Mouse (Mus musculus): ENCODE measurements at regions not wholly inside any gene's neighbourhood (a gene's known extent, or its start where the extent isn't known, plus 50 kb on each side); places are given as distances from the start of the nearest gene placed in this dataset.

- DNase-seq: no peak
Measured at GRCm38 (mm10) chr12:92509494-92509893, 660.5 kb upstream of the Sel1l start.

GRCm38 (mm10) chr12:92508796-92509489, 660.0 kb upstream of the Sel1l start:
- peak; percentile 66 to 70 for DNase-seq

DNA sequence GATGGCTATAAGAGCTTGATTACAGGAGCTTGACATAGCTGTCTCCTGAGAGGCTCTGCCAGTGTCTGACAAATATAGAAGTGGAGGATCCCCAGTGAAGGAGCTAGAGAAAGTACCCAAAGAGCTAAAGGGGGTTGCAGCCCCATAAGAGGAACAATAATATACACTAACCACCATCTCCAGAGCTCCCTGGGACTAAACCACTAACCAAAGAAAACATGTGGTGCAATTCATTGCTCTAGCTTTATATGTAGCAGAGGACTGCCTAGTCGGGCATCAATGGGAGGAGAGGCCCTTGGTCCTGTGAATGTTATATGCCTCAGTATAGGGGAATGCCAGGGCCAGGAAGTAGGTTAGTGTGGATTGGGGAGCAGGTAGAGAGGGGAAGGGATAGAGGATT, 635.0 kb upstream of the Sel1l start:
- no peak for DNase-seq

- DNase-seq: no peak
Measured at GRCm38 (mm10) chr12:92474293-92475062, 625.5 kb upstream of the Sel1l start.

DNA sequence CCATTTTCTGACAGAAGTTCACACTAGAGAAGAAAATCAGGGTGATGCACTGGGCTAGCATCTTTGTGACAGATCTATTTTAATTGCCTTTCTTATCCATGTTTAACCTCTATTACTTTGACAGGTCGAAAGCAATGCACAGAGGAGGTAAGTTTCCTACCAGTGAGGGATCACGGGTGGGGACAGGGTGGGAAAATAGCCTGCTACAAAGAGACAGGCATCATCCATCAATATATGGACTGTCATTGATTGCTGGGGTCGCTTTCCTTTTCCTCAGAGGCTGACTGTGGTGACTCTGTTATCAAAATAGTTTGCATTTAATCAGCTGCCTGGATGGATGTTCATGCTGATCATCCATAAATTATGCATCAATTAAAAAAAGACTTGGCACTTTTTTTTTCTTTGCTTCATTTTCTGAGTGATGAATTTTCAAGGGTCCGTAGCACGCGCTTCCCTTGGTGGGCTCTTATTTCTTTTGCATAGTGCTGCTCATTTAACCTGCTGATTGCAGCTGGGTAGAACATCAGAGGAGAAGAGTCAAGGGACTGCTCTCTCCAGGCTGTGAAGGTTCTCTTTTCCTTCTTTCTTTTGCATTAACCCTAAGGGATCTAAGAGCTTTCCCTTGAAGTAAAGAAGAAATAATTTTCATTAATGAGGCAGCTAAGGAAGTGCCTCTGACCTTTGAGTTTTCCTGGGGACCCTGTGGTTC, 602.3 kb upstream of the Sel1l start:
- DNase-seq: no peak

DNA sequence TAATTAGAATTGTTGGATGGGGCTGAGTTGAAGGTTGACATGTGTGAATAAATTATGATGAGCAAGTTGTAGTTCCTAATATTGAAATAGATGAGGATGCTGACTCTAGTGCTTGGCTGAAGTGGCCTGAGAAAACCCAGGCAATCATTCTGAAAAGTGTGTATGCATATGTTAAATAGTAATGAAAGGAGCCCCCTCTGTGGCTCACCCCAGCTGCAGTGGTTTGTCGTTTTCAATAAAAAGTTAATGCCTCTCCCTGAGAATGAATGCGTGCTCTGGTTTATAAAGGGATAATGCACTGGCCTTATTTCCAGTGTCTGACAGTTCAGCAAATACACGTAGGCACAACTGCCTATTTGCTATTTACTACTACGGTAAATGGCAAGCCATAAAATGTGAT, 569.5 kb upstream of the Sel1l start:
- no peak for DNase-seq

DNA sequence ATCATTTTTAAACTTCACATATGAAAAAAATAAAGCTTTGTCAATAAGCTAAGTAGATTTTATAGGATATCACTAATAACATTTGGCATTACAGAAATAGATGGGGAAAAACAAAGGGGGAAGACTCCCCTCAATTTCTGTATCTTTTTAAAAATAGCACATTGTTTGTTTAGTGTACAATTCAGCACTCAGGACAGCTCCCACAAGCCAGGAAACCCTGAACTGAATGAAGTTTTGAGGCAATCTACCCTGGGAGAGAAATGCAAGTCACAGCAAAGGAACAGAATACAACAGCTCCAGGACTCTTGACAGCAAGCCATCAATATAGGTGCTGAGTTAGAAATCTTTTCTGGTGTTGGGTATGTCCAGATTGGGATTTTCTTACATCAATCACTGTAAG, 556.5 kb upstream of the Sel1l start:
- DNase-seq: no peak

DNA sequence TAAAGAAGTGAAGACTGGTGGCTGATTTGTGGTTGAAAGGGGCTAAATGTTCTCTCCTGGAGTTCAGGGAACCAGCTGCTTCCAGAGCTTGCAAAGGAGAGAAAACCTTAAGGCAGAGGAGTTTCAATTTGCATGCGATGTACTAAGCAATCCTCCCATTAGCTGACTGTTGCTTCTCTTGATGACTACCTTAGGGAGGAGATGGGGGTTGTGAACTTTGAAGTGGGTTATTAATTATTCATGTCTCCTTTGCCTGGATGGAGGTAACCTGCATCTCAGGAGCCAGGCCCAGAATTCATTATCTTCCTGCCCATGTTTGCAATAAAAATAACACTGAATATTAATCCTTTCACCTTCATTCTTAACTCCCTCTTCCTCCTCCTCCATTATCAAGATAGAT, 552.0 kb upstream of the Sel1l start:
- DNase-seq: no peak

- DNase-seq: no peak
Measured at GRCm38 (mm10) chr12:92386195-92386594, 537.2 kb upstream of the Sel1l start.

- no peak for DNase-seq
Measured at GRCm38 (mm10) chr12:92384266-92384937, 535.4 kb upstream of the Sel1l start.

GRCm38 (mm10) chr12:92379130-92379529, 530.2 kb upstream of the Sel1l start:
- no peak for DNase-seq

DNA sequence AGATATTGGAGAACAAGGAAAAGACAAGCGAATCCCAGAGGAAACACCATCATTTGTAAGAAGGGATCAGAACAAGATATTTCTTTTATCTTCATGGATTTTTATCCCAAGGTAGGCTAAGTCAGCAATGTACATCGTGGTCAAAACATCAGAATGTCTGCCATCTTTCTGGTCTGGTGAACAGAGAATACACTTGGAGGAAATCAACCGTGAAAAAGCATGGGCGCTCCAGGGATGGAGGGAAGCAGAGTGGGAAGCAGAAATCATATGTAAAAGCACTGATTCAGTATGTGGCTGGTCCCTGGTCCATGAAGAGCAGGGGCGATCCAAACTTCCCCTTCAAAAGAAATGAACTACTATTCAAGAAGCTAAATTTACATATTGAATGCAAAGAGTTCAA, 517.0 kb upstream of the Sel1l start:
- DNase-seq: peak in 1 of 2 experiments; percentile 5

- DNase-seq: no peak
Measured at GRCm38 (mm10) chr12:92353386-92354257, 504.7 kb upstream of the Sel1l start.

DNA sequence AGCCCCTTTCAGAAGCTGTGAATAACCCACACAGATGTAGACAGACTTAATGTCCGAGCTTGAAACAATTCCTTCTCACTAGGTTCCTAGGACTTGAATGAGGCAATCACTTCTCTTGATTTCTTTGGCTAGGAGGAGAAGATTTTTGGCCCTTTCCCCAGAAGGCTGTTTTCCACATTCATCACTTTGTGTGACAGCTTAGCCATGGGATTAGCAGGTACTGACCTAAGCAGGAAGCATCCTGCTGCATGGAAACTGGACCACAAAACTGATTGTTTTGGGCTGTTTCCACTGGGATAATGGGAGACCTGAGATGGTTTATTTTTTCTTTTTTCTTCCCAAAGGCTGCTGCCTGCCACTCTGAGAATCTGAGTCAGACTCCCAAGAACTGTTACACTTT, 469.3 kb upstream of the Sel1l start:
- no peak for DNase-seq

GRCm38 (mm10) chr12:92317609-92318008, 468.7 kb upstream of the Sel1l start:
- DNase-seq: no peak

GRCm38 (mm10) chr12:92316285-92316684, 467.3 kb upstream of the Sel1l start:
- no peak for DNase-seq

DNA sequence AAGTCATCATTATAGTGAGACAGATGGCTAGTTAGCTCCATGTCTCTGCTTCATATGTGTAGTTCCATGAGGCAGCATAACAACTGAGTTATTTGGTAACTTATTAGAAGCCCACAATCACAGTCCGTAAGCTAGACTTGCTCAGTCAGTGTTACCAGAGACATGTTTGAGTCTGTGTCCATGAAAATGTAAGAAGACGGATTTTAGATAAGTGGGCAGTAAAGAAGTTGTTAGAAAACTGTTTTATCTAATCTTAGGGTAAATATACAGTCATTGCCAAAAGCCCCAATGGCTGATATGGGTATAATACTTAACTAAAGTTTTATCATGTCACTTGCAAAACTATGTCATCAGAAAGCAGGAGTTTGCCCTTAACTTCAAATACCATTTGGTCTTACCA, 466.9 kb upstream of the Sel1l start:
- DNase-seq: no peak

- peak; percentile 90 to 92 for DNase-seq
Measured at GRCm38 (mm10) chr12:92302951-92303591, 454.1 kb upstream of the Sel1l start.

- no peak for DNase-seq
Measured at GRCm38 (mm10) chr12:92294887-92295286, 445.9 kb upstream of the Sel1l start.

- no peak for DNase-seq
Measured at GRCm38 (mm10) chr12:92293341-92293720, 444.4 kb upstream of the Sel1l start.

- no peak for DNase-seq
Measured at GRCm38 (mm10) chr12:92292460-92293340, 443.7 kb upstream of the Sel1l start.

All from cerebellum, postnatal 14 days (tissue).